Mouse (Mus musculus): ENCODE measurements around the gene Sos1. TPM values are rescaled to one million over a fixed set of nuclear protein-coding genes. Genes with fewer than 3 reads are reported as not detected.

The Sos1 gene
- polyA plus RNA-seq, 1 experiment from 2014 or later, result 11.0 TPM

GRCm38 (mm10) chr17:80513766-80514165, 33.5 kb upstream of the Sos1 start:
- Histone ChIP-seq H3K4me2 (ENCODE audit: low read depth, low read length, severe bottlenecking) (no peak overlapping the region), H3K27ac (ENCODE audit: low read depth, low read length) (no peak overlapping the region), H3K4me1 (replicated peaks; ENCODE audit: control insufficient read depth, insufficient read depth, low read length) (no peaks in the 10 kb centered on the region), H3K4me3 (ENCODE audit: low read depth, low read length) (no peak overlapping the region), H3K9ac (ENCODE audit: low read length) (no peak overlapping the region), H3K36me3 (ENCODE audit: control insufficient read depth, insufficient read depth, low read length) (no peaks in the 10 kb centered on the region), H3K9me3 (ENCODE audit: control insufficient read depth, low read length) (no peaks in the 10 kb centered on the region), H3K27me3 (ENCODE audit: control insufficient read depth, insufficient read depth, low read length) (no peaks in the 10 kb centered on the region)
- 90% methylated on average over 8 of the region's 8 CpGs for WGBS
- DNase-seq (ENCODE audit: low spot score) (no peak), ATAC-seq (replicated peaks; ENCODE audit: low FRiP score) (no peak)

- no peak overlapping the region for H3K4me3 ChIP-seq (ENCODE audit: low read depth, low read length)
- DNase-seq (ENCODE audit: low spot score), result no peak
- no peak overlapping the region for H3K4me2 ChIP-seq (ENCODE audit: low read depth, low read length, severe bottlenecking)
- H3K27ac ChIP-seq (ENCODE audit: low read depth, low read length), result no peak overlapping the region
- H3K36me3 ChIP-seq (ENCODE audit: control insufficient read depth, insufficient read depth, low read length), result no peaks in the 10 kb centered on the region
- H3K27me3 ChIP-seq (ENCODE audit: control insufficient read depth, insufficient read depth, low read length), result no peaks in the 10 kb centered on the region
- H3K9me3 ChIP-seq (ENCODE audit: control insufficient read depth, low read length), result no peaks in the 10 kb centered on the region
- WGBS, result 84% methylated on average over 3 of the region's 3 CpGs
- H3K9ac ChIP-seq (ENCODE audit: low read length), result no peak overlapping the region
- H3K4me1 ChIP-seq (replicated peaks; ENCODE audit: control insufficient read depth, insufficient read depth, low read length), result no peaks in the 10 kb centered on the region
- ATAC-seq (replicated peaks; ENCODE audit: low FRiP score), result no peak
These were observed 30.2 kb upstream of the Sos1 start for GRCm38 (mm10) chr17:80510459-80510855.

- H3K4me2 ChIP-seq (ENCODE audit: low read depth, low read length, severe bottlenecking), result no peak overlapping the region
- no peak overlapping the region for H3K27ac ChIP-seq (ENCODE audit: low read depth, low read length)
- DNase-seq (ENCODE audit: low spot score) (no peak), ATAC-seq (replicated peaks; ENCODE audit: low FRiP score) (no peak)
- no peak overlapping the region for H3K4me3 ChIP-seq (ENCODE audit: low read depth, low read length)
- H3K36me3 ChIP-seq (ENCODE audit: control insufficient read depth, insufficient read depth, low read length), result no peaks in the 10 kb centered on the region
- no peaks in the 10 kb centered on the region for H3K9me3 ChIP-seq (ENCODE audit: control insufficient read depth, low read length)
- no peaks in the 10 kb centered on the region for H3K4me1 ChIP-seq (replicated peaks; ENCODE audit: control insufficient read depth, insufficient read depth, low read length)
- H3K9ac ChIP-seq (ENCODE audit: low read length), result no peak overlapping the region
- WGBS, result 66% methylated on average over 4 of the region's 4 CpGs
- no peaks in the 10 kb centered on the region for H3K27me3 ChIP-seq (ENCODE audit: control insufficient read depth, insufficient read depth, low read length)
These were observed 29.5 kb upstream of the Sos1 start for GRCm38 (mm10) chr17:80509494-80510458.

GRCm38 (mm10) chr17:80505766-80506165, 25.5 kb upstream of the Sos1 start:
- ATAC-seq (replicated peaks; ENCODE audit: low FRiP score), result no peak

GRCm38 (mm10) chr17:80505342-80505741, 25.1 kb upstream of the Sos1 start:
- Histone ChIP-seq H3K9ac (ENCODE audit: low read length) (no peak overlapping the region), H3K36me3 (ENCODE audit: control insufficient read depth, insufficient read depth, low read length) (no peaks in the 10 kb centered on the region), H3K27me3 (ENCODE audit: control insufficient read depth, insufficient read depth, low read length) (no peaks in the 10 kb centered on the region), H3K4me3 (ENCODE audit: low read depth, low read length) (no peak overlapping the region), H3K9me3 (ENCODE audit: control insufficient read depth, low read length) (no peaks in the 10 kb centered on the region), H3K27ac (ENCODE audit: low read depth, low read length) (no peak overlapping the region), H3K4me2 (ENCODE audit: low read depth, low read length, severe bottlenecking) (no peak overlapping the region), H3K4me1 (replicated peaks; ENCODE audit: control insufficient read depth, insufficient read depth, low read length) (no peaks in the 10 kb centered on the region)
- ATAC-seq (replicated peaks; ENCODE audit: low FRiP score) (no peak), DNase-seq (ENCODE audit: low spot score) (no peak)
- WGBS, result 90% methylated on average over 4 of the region's 4 CpGs

More at GRCm38 (mm10) chr17:80505766-80506165, 25.5 kb upstream of the Sos1 start:
- Histone ChIP-seq H3K9me3 (ENCODE audit: control insufficient read depth, low read length) (no peaks in the 10 kb centered on the region), H3K27me3 (ENCODE audit: control insufficient read depth, insufficient read depth, low read length) (no peaks in the 10 kb centered on the region), H3K9ac (ENCODE audit: low read length) (no peak overlapping the region), H3K4me3 (ENCODE audit: low read depth, low read length) (no peak overlapping the region), H3K27ac (ENCODE audit: low read depth, low read length) (no peak overlapping the region), H3K4me1 (replicated peaks; ENCODE audit: control insufficient read depth, insufficient read depth, low read length) (no peaks in the 10 kb centered on the region), H3K4me2 (ENCODE audit: low read depth, low read length, severe bottlenecking) (no peak overlapping the region), H3K36me3 (ENCODE audit: control insufficient read depth, insufficient read depth, low read length) (no peaks in the 10 kb centered on the region)
- 90% methylated on average over 6 of the region's 6 CpGs for WGBS
- DNase-seq (ENCODE audit: low spot score), result no peak

- no peak for ATAC-seq (replicated peaks; ENCODE audit: low FRiP score)
- WGBS, result 80% methylated on average over 2 of the region's 2 CpGs
These were observed 21.5 kb upstream of the Sos1 start for GRCm38 (mm10) chr17:80501805-80502172.

GRCm38 (mm10) chr17:80501037-80501804, 21.0 kb upstream of the Sos1 start:
- Histone ChIP-seq H3K27me3 (ENCODE audit: control insufficient read depth, insufficient read depth, low read length) (no peaks in the 10 kb centered on the region), H3K4me3 (ENCODE audit: low read depth, low read length) (no peak overlapping the region), H3K9ac (ENCODE audit: low read length) (no peak overlapping the region), H3K4me1 (replicated peaks; ENCODE audit: control insufficient read depth, insufficient read depth, low read length) (no peaks in the 10 kb centered on the region), H3K27ac (ENCODE audit: low read depth, low read length) (no peak overlapping the region), H3K4me2 (ENCODE audit: low read depth, low read length, severe bottlenecking) (no peak overlapping the region), H3K36me3 (ENCODE audit: control insufficient read depth, insufficient read depth, low read length) (no peaks in the 10 kb centered on the region), H3K9me3 (ENCODE audit: control insufficient read depth, low read length) (no peaks in the 10 kb centered on the region)
- no peak for ATAC-seq (replicated peaks; ENCODE audit: low FRiP score)
- WGBS, result 74% methylated on average over 5 of the region's 5 CpGs
- no peak for DNase-seq (ENCODE audit: low spot score)

More at GRCm38 (mm10) chr17:80501805-80502172, 21.5 kb upstream of the Sos1 start:
- Histone ChIP-seq H3K4me1 (replicated peaks; ENCODE audit: control insufficient read depth, insufficient read depth, low read length) (no peaks in the 10 kb centered on the region), H3K9me3 (ENCODE audit: control insufficient read depth, low read length) (no peaks in the 10 kb centered on the region), H3K4me3 (ENCODE audit: low read depth, low read length) (no peak overlapping the region), H3K27me3 (ENCODE audit: control insufficient read depth, insufficient read depth, low read length) (no peaks in the 10 kb centered on the region), H3K36me3 (ENCODE audit: control insufficient read depth, insufficient read depth, low read length) (no peaks in the 10 kb centered on the region), H3K4me2 (ENCODE audit: low read depth, low read length, severe bottlenecking) (no peak overlapping the region), H3K27ac (ENCODE audit: low read depth, low read length) (no peak overlapping the region), H3K9ac (ENCODE audit: low read length) (no peak overlapping the region)
- no peak for DNase-seq (ENCODE audit: low spot score)

GRCm38 (mm10) chr17:80500025-80500424, 19.8 kb upstream of the Sos1 start:
- H3K9ac ChIP-seq (ENCODE audit: low read length), result no peak overlapping the region
- DNase-seq (ENCODE audit: low spot score) (no peak), ATAC-seq (replicated peaks; ENCODE audit: low FRiP score) (no peak)
- no peaks in the 10 kb centered on the region for H3K36me3 ChIP-seq (ENCODE audit: control insufficient read depth, insufficient read depth, low read length)
- 86% methylated on average over 4 of the region's 4 CpGs for WGBS
- H3K4me3 ChIP-seq (ENCODE audit: low read depth, low read length), result no peak overlapping the region
- no peaks in the 10 kb centered on the region for H3K27me3 ChIP-seq (ENCODE audit: control insufficient read depth, insufficient read depth, low read length)
- no peak overlapping the region for H3K4me2 ChIP-seq (ENCODE audit: low read depth, low read length, severe bottlenecking)
- H3K27ac ChIP-seq (ENCODE audit: low read depth, low read length), result no peak overlapping the region
- no peaks in the 10 kb centered on the region for H3K9me3 ChIP-seq (ENCODE audit: control insufficient read depth, low read length)
- no peaks in the 10 kb centered on the region for H3K4me1 ChIP-seq (replicated peaks; ENCODE audit: control insufficient read depth, insufficient read depth, low read length)
